Mouse (Mus musculus) urinary bladder, adult 2 months (tissue): ENCODE measurements around the gene 4930433I11Rik. TPM values are rescaled to one million over a fixed set of nuclear protein-coding genes. Genes with fewer than 3 reads are reported as not detected.
"Not testable (repeated sequence)": the region's sequence is repeated elsewhere in the genome, so short reads cannot be mapped to it uniquely, and the experiment has no call there.

Source experiments
- DNase-seq: peaks from one replicate; pipeline ENCODE4 v3.0.0; 2022; ENCODE audit warnings: low spot score
- polyA plus RNA-seq: library from polyadenylated mRNA; depleted of rRNA; stranded (reverse); fragments of >200 nt; gene quantifications from 2 replicates; pipeline ENCODE4 v1.2.3, GENCODE M21; 2012; rRNA removed

Gene 4930433I11Rik
- not detected in 2 replicates for polyA plus RNA-seq

GRCm38 (mm10) chr7:40987243-40987642 is at the start of gene 4930433I11Rik:
Gene 4930433I11Rik, plus strand, starts transcription at chr7:40987543.
- no peak for DNase-seq

GRCm38 (mm10) chr7:40939371-40939770 is 48.0 kb upstream of the 4930433I11Rik start:
- no peak for DNase-seq

GRCm38 (mm10) chr7:40942233-40942935 is 45.0 kb upstream of the 4930433I11Rik start:
- no peak for DNase-seq

- DNase-seq, result not testable (repeated sequence)
Measured at GRCm38 (mm10) chr7:41032419-41032818, 45.1 kb downstream of the 4930433I11Rik start, which contains the start of gene Gm4884. Gene Gm4884, plus strand, starts transcription at chr7:41032719.

- DNase-seq, result not testable (repeated sequence)
Measured at GRCm38 (mm10) chr7:41044058-41044457, 56.7 kb downstream of the 4930433I11Rik start.

Other genes starting within 250 kb of the 4930433I11Rik start
- gene Vstm2b, start 89.2 kb upstream of the 4930433I11Rik start, polyA plus RNA-seq, result 1.5 and 2.7 TPM in 2 replicates
- gene Gm4884, start 45.2 kb downstream of the 4930433I11Rik start, polyA plus RNA-seq, result not detected in 2 replicates
- gene Gm5592, start 166.3 kb downstream of the 4930433I11Rik start, polyA plus RNA-seq, result not detected in 2 replicates